Mouse (Mus musculus): ENCODE data around the gene Nt5c1a. TPM values are rescaled to one million over a fixed set of nuclear protein-coding genes. Genes with fewer than 3 reads are reported as not detected.

Nt5c1a gene
- polyA plus RNA-seq, 1 experiment from 2014 or later = not detected

DNA sequence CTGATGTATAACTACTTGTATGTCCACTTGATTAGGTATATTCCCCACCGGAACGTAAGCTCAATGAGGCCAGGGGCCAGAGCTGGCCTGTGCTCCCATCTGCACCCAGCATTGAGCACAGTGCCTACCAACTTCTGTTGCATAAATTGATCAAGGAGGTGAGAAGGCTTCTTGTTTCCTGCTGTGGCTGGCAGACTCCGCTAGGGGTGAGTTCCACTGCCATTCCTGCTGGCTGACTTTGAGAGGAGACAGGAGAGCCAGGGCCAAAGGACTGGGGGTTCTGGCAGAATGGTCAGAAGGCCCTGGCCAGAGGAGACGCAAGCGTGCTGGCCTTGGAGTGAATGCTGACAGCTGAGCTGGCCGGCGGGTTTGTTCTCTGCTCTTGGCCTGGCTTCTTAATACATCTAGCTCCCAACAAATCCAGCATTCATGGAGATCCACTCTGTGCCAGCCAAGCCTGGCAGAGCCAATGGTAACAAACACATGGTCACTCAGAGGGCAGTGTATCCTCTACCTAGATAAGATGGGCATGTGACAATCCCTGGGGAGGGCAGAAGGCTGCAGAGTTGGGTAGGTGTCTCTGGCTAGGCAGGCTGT, 47.8 kb downstream of the Nt5c1a start:
- Histone ChIP-seq H3K4me2 (no peak overlapping the region), H3K27ac (no peak overlapping the region), H3K36me3 (no peaks in the 10 kb centered on the region), H3K9ac (replicated peaks) (no peak overlapping the region), H3K4me3 (replicated peaks) (no peak overlapping the region), H3K27me3 (no peaks in the 10 kb centered on the region), H3K4me1 (replicated peaks) (peaks cover 12% of the 10 kb centered on the region), H3K9me3 (no peaks in the 10 kb centered on the region)
- 75% methylated on average over 7 of the region's 7 CpGs for WGBS
- no peak for ATAC-seq (ENCODE audit: insufficient number of reproducible peaks, insufficient read depth, low FRiP score, low TSS enrichment, low read depth)

GRCm38 (mm10) chr4:123252214-123252613, 50.9 kb downstream of the Nt5c1a start:
- ATAC-seq (ENCODE audit: insufficient number of reproducible peaks, insufficient read depth, low FRiP score, low TSS enrichment, low read depth) = no peak
- Histone ChIP-seq H3K4me3 (replicated peaks) (no peak overlapping the region), H3K27me3 (no peaks in the 10 kb centered on the region), H3K9ac (replicated peaks) (no peak overlapping the region), H3K4me1 (replicated peaks) (peaks cover 5% of the 10 kb centered on the region), H3K36me3 (no peaks in the 10 kb centered on the region), H3K9me3 (no peaks in the 10 kb centered on the region), H3K4me2 (no peak overlapping the region), H3K27ac (no peak overlapping the region)
- WGBS = 90% methylated on average over 5 of the region's 5 CpGs

GRCm38 (mm10) chr4:123254617-123255016, 53.3 kb downstream of the Nt5c1a start:
- Histone ChIP-seq H3K27ac (no peak overlapping the region), H3K4me2 (no peak overlapping the region), H3K27me3 (no peaks in the 10 kb centered on the region), H3K36me3 (no peaks in the 10 kb centered on the region), H3K9me3 (no peaks in the 10 kb centered on the region), H3K4me3 (replicated peaks) (no peak overlapping the region), H3K9ac (replicated peaks) (no peak overlapping the region), H3K4me1 (replicated peaks) (no peaks in the 10 kb centered on the region)
- ATAC-seq (ENCODE audit: insufficient number of reproducible peaks, insufficient read depth, low FRiP score, low TSS enrichment, low read depth) = no peak
- 20% methylated on average over 5 of the region's 5 CpGs for WGBS

- H3K4me3 ChIP-seq (replicated peaks) = no peak overlapping the region
- H3K27ac ChIP-seq = no peak overlapping the region
- H3K9me3 ChIP-seq = no peaks in the 10 kb centered on the region
- WGBS = 35% methylated on average over 8 of the region's 8 CpGs
- H3K9ac ChIP-seq (replicated peaks) = no peak overlapping the region
- no peak overlapping the region for H3K4me2 ChIP-seq
- H3K4me1 ChIP-seq (replicated peaks) = peaks cover 14% of the 10 kb centered on the region
- no peaks in the 10 kb centered on the region for H3K36me3 ChIP-seq
- no peaks in the 10 kb centered on the region for H3K27me3 ChIP-seq
- ATAC-seq (ENCODE audit: insufficient number of reproducible peaks, insufficient read depth, low FRiP score, low TSS enrichment, low read depth) = peak; percentile 80; the same call in 1 of the 2 replicates
Observed at GRCm38 (mm10) chr4:123260071-123260746, 58.9 kb downstream of the Nt5c1a start.

GRCm38 (mm10) chr4:123261721-123262401, 60.6 kb downstream of the Nt5c1a start, which contains the start of gene Pabpc4:
TSS of gene Pabpc4 (plus strand) at chr4:123262351.
- H3K4me1 ChIP-seq (replicated peaks) = peaks cover 14% of the 10 kb centered on the region
- no peaks in the 10 kb centered on the region for H3K36me3 ChIP-seq
- H3K4me2 ChIP-seq = no peak within 1 kb of the TSS
- 64% methylated on average over 5 of the region's 5 CpGs for whole genome bisulfite sequencing
- H3K9me3 ChIP-seq = no peaks in the 10 kb centered on the region
- H3K27me3 ChIP-seq = no peaks in the 10 kb centered on the region
- no peak for ATAC-seq (ENCODE audit: insufficient number of reproducible peaks, insufficient read depth, low FRiP score, low TSS enrichment, low read depth)
- no peak within 1 kb of the TSS for H3K4me3 ChIP-seq (replicated peaks)
- H3K27ac ChIP-seq = no peak within 1 kb of the TSS
- H3K9ac ChIP-seq (replicated peaks) = no peak within 1 kb of the TSS

Other genes starting within 250 kb of the Nt5c1a start
- 7.8 and 8.6 TPM in 2 replicates for gene Mfsd2a, start 240.3 kb upstream of the Nt5c1a start, polyA plus RNA-seq (2016; fragmentation: Nextera tagmentation; extraction: Ambion mirVana)
- gene Mycl, start 205.9 kb upstream of the Nt5c1a start, polyA plus RNA-seq (2016; fragmentation: Nextera tagmentation; extraction: Ambion mirVana) = 42.8 and 46.3 TPM in 2 replicates
- gene Trit1, start 184.9 kb upstream of the Nt5c1a start, polyA plus RNA-seq (2016; fragmentation: Nextera tagmentation; extraction: Ambion mirVana) = 18.3 and 20.6 TPM in 2 replicates
- 0.19 and 0.68 TPM in 2 replicates for gene Bmp8b, start 96.3 kb upstream of the Nt5c1a start, polyA plus RNA-seq (2016; fragmentation: Nextera tagmentation; extraction: Ambion mirVana)
- gene Oxct2b, start 85.2 kb upstream of the Nt5c1a start, polyA plus RNA-seq (2016; fragmentation: Nextera tagmentation; extraction: Ambion mirVana) = not detected in 2 replicates
- 114 and 117 TPM in 2 replicates for gene Ppie, start 61.6 kb upstream of the Nt5c1a start, polyA plus RNA-seq (2016; fragmentation: Nextera tagmentation; extraction: Ambion mirVana)
- gene Hpcal4, start 18.3 kb upstream of the Nt5c1a start, polyA plus RNA-seq (2016; fragmentation: Nextera tagmentation; extraction: Ambion mirVana) = 0.10 and 0.73 TPM in 2 replicates
- gene Heyl, start 32.1 kb downstream of the Nt5c1a start, polyA plus RNA-seq (2016; fragmentation: Nextera tagmentation; extraction: Ambion mirVana) = 2.8 and 3.2 TPM in 2 replicates
- gene Pabpc4, start 60.8 kb downstream of the Nt5c1a start, polyA plus RNA-seq (2016; fragmentation: Nextera tagmentation; extraction: Ambion mirVana) = 39.9 and 41.7 TPM in 2 replicates
- gene Oxct2a, start 122.1 kb downstream of the Nt5c1a start, polyA plus RNA-seq (2016; fragmentation: Nextera tagmentation; extraction: Ambion mirVana) = not detected in 2 replicates
- gene Bmp8a, start 141.7 kb downstream of the Nt5c1a start, polyA plus RNA-seq (2016; fragmentation: Nextera tagmentation; extraction: Ambion mirVana) = 0.51 and 0.81 TPM in 2 replicates

Data from limb, embryonic 12.5 days (tissue).